Mouse (Mus musculus): Measurements from ENCODE around the gene Ttll9.

GRCm38 (mm10) chr2:153045884-153046299, 83.6 kb downstream of the Ttll9 start:
- no peak for TF ChIP-seq CTCF (IDR thresholded peaks at IDR 0.05)
- TF ChIP-seq POLR2A (IDR thresholded peaks at IDR 0.05; ENCODE audit: insufficient read depth, low read depth, low read length): no peak
